Mouse (Mus musculus) limb, embryonic 10.5 days (tissue): ENCODE measurements around the gene Xrn1. TPM values are rescaled to one million over a fixed set of nuclear protein-coding genes. Genes with fewer than 3 reads are reported as not detected.

Experiments used
- polyA plus RNA-seq: library from polyadenylated mRNA; unstranded; fragments of >200 nt; fragmentation: Nextera tagmentation; extraction: Ambion mirVana; gene quantifications from 2 replicates; pipeline ENCODE4 v1.2.1, GENCODE M21; 2016

Gene Xrn1
- polyA plus RNA-seq, 1 experiment from 2014 or later, result 20.0 TPM

Other genes starting within 250 kb of the Xrn1 start
- gene Trpc1, start 204.4 kb upstream of the Xrn1 start, polyA plus RNA-seq, result 0.90 and 1.4 TPM in 2 replicates
- gene Pls1, start 109.4 kb upstream of the Xrn1 start, polyA plus RNA-seq, result 2.8 and 2.9 TPM in 2 replicates
- gene Atr, start 97.2 kb upstream of the Xrn1 start, polyA plus RNA-seq, result 18.7 and 22.6 TPM in 2 replicates
- gene Gk5, start 164.6 kb downstream of the Xrn1 start, polyA plus RNA-seq, result 4.4 and 4.6 TPM in 2 replicates
- 58.5 and 61.6 TPM in 2 replicates for gene Tfdp2, start 241.5 kb downstream of the Xrn1 start, polyA plus RNA-seq